Mouse (Mus musculus) adrenal gland, postnatal 14 days (tissue): Measurements from ENCODE around the gene Adap1. TPM values are rescaled to one million over a fixed set of nuclear protein-coding genes. Genes with fewer than 3 reads are reported as not detected.

ENCODE experiments used
- DNase-seq: peaks from one replicate; pipeline ENCODE4 v3.0.0; 2021; ENCODE audit warnings: mixed read lengths
- long read RNA-seq, 2 experiments: library from polyadenylated mRNA; stranded (forward); transcript quantifications; one replicate each; pipeline ENCODE4 v2.0.0; 2021
- total RNA-seq: library from RNA; stranded (reverse); gene quantifications from 2 replicates; pipeline ENCODE4 v1.2.3, GENCODE M21; 2021

The Adap1 gene
- 4.5 and 6.8 TPM in 2 replicates for total RNA-seq
- long read RNA-seq, experiment 1, partial matches to known transcripts = 0 of 6 reads
- long read RNA-seq, experiment 1, other reads (novel, unspliced or antisense) = 2 of 6 reads
- long read RNA-seq, experiment 2, transcript Adap1-201 (11 exons, 2,557 nt) = major isoform, 6 of 7 reads
- long read RNA-seq, experiment 2, partial matches to known transcripts = 0 of 7 reads
- long read RNA-seq, experiment 2, other reads (novel, unspliced or antisense) = 1 of 7 reads

DNA sequence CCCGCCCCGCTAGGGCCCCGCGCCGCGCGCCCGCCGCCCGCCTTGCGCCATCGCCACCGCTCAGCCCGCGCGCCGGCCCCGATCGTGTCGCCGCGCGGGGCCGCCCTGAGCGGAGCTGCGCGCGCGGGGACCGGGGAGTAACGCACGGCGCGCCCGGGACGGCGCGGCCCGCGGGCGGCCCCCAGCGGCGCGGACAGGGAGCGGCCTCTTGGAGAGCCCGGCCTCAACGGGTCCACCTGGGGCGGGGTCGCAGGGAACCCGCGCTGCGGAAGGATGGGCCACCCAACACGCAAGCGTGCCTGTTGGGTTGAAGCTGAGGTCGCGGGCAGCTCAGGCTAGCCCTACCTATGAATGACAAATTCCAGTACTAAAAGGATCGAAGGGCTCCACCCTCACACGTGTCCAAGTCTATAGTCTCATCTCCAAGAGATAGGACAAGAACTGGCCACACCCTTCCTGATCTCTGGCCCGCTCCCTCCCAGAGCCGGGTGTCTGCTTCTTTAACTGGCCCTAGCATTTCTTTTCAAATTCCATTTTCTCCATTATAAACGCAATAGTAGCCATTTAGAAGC, at the start of gene Adap1:
Adap1 (minus strand) TSS at position 228 of the 572 bp plus-strand sequence.
- peak; percentile 82 for DNase-seq

DNA sequence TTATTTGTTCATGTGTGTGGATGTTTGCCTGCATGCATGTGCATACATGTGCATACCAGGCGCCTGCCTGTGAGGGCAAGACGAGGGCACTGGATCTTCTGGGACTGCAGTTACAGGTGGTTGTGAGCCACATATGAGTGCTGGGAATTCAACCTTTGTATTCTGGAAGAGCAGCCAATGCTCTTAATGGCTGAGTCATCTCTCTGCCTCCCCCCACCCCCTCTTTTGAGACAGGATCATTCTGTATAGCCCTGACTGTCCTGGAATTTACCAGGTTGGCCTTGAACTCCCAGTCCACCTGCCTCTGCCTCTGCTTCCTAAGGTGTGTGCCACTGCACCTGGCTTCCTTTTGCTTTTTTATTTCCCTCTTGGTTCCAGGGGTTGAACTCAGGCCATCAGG, 49.4 kb upstream of the Adap1 start:
- no peak for DNase-seq

DNA sequence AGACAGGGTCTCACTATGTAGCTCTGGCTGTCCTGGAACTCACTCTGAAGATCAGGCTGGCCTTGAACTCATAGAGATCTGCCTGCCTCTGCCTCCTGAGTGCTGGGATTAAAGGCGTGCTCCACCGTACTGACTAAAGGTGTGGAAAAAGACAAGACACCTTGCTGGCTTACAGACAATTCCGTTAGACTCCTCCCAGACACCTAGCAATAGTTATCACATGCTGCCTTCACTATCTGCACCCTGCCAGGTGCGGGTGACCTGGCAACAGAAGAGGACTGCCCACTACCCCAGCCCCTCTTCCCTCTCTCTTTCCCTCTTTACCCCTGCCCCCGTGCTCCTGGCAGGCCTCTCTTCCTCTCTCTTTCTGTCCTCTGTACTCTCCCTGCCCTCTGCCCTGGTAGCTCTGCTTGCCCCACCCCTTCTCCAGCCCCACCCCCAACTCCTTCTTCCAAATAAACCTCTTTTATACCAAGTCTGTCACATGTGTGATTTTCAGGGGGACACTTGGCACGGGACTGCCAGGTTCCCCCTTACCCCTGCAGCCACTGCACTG, 48.5 kb upstream of the Adap1 start:
- no peak for DNase-seq

DNA sequence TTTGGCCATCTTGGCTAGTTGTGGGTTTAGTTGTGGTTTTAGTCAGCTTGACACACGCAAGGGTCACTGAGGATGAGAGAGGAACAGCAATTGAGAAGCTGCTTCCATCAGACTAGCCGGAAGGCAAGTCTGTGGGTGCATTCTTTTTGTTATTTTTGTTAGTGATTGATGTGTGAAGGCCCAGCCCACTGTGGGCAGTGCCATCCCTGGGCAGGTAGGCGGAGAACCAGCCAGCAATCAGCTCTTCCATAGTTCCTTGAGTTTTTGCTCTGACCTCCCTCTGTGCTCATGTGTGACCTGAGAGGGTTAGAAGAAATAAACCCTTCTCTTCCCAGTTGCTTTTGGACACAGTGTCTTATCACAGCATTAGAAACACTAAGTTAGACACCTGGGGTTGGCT, 47.7 kb upstream of the Adap1 start:
- no peak for DNase-seq

DNA sequence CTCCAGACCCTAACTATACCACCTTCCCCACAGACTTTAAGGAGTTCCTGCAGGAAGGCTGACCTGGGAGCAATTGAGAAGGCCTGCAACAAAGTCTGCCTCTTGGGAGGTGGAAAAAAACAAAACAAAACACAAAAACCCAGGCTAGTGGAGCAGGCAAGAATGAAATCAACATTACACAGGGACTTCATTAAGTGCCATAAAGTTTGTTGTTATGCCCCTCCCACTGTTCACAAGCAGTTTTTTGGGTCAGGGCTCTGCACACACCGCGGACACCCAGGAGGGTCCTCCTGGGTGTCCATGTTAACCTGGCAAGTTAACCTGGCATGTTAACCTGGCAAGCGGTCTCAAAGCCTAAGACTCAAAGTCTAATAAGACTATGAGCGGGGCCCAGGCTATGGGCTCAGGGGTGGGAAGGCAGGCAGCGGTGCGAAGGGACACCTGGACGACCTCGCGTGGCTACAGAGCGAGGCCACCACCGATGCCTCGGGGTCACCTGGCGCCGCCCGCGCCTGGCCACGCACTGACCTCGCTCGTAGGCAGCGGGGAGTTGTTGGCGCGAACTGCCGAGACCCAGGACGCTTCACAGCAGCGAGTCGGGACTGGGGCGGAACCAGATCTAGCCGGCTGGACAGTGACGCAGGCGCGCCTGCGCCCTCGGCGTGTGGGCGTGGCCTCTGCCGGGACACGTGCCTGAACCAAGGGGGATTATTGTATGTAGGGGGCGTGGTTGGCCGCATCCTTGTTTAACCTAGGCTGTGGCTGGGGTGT, 46.4 kb upstream of the Adap1 start:
- peak; percentile 95 for DNase-seq

DNA sequence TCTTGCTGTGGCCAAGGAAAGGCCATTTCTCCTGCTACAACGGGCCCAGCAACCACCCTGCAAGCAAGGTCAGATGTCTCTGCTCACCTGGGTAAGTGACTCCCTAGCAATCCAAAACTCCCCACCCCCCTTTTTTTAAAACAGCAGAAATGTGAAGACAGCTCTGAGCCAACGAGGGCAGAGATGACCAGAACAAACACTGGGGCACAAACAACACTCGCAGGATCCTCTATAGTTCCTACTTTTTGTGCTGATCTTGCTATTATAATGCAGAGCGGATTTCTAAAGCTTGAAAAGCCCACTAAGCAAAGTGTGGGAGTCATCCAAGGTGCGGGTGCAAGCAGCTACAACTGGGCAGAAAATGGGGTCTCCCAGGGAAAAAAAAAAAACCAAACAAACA, 45.7 kb upstream of the Adap1 start:
- no peak for DNase-seq

DNA sequence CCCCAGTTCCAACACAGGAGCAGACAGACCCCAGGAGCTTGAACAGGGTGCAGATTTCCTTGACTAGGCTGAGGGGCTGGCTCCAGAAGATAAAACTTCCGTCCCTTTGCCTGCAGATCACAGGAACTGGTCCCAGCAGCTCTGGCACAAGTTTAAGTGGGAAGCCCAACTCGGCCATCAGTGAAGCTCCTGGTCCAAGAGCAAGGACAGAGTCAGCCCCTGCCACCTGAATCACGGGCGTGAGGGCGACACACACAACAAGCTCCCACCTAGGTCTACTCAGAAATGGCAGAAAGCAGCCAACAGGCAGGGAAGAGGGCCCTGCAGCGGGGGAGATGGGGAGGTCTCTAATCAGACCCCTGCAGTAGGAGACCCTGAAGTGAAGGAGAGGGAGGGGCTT, 44.9 kb upstream of the Adap1 start:
- no peak for DNase-seq

DNA sequence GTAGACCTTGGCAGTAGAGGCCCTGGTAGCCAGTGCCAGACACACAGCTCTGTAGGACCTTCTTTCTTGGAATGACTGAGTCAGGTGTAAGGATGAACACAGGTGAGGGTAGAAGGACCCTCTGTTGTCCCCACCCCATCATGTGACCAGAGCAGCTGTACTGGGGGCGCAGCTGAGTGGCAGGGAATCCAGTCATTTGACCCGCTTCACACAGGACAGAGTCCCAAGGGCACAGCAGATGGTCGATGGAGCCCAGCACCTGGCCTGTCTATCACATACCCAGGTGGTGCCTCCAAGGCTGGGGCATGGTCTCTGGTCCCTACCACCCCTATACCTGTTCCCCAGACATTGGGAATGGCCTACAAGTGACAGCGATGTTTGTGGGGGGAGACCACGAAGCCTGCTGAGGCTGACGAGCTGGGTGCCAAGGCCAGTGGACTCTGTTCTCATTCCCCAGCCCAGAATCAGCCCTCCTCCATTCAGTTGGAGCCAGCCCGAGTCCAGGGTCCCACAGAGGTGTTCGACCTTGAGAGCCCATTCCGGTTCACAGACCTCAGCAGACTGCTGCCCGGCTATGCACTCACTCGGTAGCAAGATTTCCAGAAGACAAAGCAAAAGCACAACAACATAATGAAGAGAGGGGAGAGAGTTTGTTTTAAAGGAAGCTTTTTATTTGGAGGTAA, 43.4 kb upstream of the Adap1 start:
- DNase-seq = no peak

DNA sequence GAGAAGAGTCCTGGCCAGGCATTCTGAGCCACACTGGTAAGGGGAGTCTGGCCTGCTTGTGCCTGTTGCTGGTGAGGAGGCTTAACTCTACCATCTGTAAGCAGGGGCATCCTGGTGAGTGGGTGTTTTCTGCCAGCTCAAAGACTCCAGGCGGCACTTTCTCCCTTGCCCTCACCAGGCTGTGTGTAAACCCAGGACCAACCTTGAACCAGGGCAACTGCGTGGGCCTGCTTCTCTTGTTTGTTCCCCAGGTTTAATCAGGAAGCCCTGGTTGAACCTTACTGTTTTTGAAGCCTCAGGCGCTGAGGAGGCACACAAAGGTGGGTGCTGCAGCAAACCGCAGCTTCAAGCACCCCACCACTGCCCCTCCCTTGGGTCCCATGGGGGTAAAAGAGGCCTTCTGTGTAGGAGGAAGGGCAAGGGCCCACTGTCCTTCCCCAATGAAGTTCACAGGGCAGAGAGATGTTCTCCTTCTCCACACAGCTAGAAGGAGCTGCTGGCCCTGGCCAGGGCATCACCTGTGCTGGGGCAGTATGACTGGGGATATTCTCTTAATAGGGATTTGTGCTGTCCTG, 42.5 kb upstream of the Adap1 start:
- DNase-seq = no peak

DNA sequence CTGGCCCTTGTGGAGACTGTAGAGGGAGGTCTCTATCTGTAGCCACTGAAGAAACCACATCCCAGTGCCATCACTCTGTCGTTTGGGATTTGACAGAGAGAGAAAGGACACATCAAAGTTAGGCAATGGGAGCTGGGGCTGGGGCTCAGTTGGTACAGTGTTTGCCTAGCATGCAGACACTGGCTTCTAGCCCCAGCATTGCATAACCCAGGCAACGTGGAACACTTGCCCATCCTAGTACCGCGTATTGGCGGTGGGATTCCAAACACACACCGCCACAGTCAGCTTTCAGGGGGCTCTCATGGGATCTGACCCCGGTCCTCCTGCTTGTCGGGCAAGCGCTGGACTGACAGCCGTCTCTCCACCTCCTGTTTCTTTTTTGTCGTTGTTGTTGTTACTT, 41.1 kb upstream of the Adap1 start:
- no peak for DNase-seq

DNA sequence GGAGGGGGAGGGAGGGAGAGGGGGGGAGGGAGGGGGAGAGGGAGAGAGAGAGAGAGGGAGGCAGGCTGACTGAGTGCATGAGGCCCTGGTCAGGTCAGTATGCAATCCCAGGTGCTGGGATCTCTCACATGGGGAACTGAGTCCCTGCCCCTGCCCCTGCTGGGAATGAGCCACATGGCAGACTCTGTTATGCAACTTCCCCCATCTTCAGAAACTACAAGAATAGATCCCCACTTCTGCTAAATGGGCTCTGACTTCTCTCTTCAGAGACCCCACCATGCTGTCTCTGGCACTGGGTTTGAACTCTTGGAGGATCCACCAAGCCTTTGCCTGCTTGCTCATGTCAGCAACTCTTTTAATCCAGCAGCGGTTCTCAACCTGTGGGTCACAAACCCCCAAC, 40.4 kb upstream of the Adap1 start:
- no peak for DNase-seq

DNA sequence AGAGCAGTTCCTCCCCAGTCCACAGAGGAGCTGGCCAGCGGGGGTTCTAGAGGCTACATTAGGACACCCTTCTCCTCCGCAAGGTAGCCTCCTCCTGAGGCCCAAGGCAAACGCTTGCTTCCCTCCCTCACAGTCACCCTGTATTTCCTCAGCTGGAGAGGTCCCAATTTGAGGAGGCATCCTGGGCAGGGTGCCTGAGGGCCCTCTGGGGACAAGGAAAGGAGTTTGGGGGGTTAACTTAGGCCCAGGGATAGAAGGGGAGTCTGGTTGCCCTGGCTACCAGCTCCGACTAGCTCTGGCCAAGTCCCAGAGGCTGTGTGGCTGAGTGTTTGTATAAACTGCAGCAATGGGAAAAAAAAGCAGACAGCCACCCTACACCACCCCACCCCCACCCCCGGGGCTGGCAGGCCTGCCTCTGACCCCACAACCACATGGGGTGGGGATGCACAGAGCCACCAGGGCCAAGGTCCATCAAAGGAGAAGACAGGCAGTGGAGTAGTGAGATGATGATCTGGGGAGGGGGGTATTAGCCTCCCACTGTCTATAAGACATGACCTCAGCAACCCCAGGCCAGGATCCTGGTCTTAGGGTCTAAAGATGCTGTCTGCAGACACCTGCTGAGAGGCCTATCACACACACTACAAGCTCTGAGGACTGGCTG, 39.6 kb upstream of the Adap1 start:
- no peak for DNase-seq

DNA sequence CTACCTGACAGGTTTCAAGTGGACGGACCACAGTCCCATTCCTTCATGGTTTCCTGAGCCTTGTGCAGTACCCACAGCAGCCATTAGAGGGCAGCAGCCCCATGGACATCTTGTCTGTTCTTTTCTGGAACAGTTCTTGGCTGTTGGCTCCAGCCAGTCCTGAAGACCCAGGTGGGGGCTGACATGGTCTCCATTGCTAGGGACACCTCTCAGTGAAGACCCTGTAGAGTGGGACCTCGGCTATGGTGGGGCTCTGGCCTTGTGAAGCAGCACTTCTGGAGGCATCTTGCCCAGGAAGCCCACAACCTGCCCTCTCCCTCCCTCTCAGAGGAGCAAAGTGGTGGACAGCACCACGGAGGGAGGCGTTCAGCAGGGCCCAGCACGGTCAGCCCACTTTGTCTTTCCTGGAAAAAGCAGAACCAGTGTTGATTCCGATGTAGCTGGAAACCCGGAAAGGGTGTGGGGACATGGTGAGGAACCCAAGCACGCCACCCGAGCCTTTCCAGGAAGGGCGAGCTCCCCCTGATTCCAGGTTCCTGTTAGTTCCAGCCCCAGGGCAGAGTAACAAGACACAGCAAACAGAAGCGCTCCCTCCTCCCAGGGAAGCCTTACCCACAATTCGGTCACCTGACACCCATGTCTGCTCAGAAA, 39.0 kb upstream of the Adap1 start:
- peak; percentile 90 for DNase-seq

DNA sequence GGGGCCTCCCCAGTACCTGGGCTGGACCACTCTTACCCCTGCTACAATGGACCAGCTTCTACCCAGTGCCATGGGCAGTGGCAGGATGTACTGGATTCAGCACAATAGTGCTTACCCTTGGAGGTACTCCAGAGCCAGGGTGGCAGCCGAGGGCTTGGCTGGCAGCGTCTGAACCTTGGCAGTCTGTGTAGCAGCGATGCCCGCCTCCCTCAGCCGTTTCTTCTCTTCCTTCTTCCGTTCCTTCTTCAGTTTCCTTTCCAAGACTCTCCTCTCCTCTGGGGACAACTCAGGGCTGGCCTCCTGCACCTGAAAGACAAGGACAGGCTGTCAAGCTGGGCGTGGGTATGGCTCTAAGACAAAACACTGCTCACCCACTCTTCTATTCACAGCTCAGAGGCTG, 38.4 kb upstream of the Adap1 start:
- DNase-seq = no peak

DNA sequence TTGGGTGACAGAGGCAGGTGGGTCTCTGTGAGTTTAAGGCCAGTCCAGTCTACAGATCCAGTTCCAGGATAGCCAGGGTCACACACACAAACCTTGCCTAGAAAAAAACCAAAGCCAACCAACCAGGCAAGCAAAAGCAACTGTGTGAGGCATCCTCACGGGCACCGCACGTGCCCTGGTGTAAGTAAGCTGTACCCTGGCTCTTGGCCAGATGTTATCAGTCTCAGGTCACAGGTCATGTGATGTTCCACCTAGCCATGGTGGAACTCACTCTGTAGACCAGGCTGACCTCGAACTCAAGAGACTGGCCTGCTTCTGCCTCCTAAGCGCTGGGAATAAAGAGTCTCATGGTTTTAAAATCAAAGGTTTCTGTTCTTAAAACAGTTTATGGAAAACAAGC, 33.8 kb upstream of the Adap1 start:
- DNase-seq = no peak

DNA sequence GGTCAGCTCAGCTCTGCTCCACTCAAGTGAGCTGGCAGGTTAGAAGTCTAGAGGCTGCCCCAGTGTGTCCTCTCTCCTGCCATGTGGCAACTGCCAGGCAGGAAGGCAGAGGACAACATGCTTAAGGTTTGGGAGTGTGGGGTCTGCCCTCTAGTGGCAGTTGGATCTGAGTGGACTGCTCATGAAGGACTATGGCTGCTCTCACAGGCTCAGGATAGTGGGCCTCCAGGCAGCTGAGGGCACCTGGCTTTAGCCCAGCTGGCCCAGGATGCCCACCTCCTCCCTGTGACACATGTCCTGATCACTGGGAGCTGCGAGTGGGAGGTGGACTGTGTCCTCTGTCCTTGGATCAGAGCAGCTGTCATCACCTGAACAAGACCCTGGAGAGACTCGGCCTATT, 33.2 kb upstream of the Adap1 start:
- DNase-seq = peak; percentile 62

DNA sequence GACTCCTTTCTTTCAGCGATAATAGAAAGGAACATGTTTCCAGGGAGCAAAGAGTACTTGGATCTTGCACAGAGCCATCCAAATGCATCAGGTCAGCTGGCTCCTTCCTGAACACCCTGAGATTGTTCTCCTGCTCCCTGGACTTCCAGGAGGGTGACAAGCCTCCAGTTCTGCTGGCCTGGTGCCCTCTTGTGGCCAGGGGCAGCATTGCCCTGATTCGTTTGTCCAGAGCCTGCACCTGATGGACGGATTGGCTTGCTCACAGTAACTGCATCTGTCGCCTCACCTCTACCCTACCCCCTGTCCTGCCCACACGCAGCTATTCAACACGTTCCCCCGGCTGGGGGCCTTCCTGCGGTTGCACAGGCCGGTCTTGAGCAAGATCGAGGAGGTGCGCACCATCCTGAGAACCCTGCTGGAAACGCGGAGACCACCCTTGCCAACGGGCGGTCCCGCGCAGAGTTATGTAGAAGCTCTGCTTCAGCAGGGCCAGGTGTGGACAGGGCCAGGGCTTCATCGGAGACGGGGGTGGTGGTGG, 29.9 kb upstream of the Adap1 start:
- DNase-seq = peak; percentile 93

DNA sequence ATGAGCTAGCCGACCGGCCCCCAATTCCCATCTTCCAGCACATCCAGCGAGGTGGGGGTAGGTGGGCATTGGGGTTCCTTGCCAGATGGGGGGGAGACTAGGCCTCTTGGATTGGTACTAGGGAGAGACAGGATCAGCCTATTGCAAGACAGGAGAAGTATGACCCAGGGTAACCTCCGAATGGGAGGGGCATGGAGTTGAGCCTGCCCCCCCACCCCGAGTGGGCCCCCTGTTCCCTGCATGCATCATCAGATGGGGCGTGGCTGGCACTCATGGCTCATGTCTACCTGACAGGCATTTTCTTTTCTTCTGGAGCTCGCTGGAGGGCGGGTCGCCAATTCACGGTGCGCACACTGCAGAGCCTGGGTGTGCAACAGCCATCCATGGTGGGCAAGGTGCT, 28.5 kb upstream of the Adap1 start:
- DNase-seq = no peak

DNA sequence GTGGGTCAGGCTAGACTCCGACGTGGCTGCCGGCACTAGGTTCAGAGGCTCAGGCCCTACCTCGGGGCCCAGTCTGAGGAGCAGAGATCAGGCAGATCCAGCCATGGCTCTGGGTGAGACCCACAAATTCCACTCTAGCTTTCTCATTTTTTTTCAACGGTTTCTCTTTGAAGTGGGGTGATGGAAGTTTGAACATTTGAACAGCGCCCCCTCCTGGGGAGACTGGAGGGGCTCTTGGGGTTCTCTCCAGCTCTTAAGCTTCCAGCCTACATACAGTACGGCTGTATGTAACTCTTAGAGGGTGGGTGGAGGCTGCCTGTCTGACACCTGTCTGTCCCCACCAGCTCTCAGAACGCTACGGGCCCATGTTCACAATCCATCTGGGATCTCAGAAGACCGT, 28.1 kb upstream of the Adap1 start:
- DNase-seq = peak; percentile 71

DNA sequence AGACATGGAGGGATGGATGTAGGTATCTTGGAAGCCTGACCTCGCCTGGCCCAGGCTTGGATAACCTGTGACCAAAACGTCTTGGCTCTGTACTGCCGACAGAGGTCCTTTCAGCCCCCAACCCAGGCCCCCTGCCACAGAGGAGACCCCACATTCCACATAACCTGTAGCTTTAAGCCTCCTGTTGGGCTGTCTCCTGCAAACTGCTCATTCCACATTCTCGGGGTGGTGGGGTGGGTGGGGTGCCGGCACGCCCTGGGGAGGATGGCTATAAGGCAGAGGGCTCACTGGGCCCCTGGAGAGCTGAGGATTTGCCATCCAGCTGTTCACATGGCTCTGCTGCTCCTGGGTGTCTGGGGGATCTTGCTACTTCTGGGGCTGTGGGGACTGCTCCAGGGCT, 26.9 kb upstream of the Adap1 start, which contains the start of gene Cyp2w1:
Cyp2w1 (plus strand) TSS at position 301 of the 400 bp plus-strand sequence.
- DNase-seq = no peak

DNA sequence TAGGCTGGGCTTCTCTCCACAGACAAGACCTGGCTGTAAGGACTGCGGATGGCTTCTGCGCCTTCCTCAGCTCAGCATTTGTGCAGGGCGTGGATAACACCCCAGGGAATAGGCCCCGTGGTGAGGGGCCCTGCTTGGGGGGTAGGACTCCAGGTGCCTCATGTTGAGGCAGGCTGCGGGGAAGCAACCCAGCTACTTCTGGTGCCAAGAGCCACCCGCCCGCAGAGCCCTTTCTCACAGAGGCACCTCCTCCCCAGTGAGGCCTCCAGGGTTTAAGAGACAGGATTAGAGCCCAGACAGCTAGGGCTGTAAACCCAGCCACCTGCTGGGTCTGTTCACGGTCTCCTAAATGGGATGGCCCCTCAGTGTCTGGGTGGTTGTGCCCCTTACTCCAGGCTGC, 26.2 kb upstream of the Adap1 start:
- no peak for DNase-seq
